Mouse (Mus musculus) embryonic fibroblast, embryonic 13.5 days (primary cell): ENCODE measurements around the gene 2810408A11Rik.

Source experiments
- CTCF ChIP-seq: IDR thresholded peaks from 2 replicates; pipeline ENCODE4 v1.5.1; 2011; ENCODE audit warnings: mild to moderate bottlenecking, control low read depth, low read length, moderate library complexity, borderline replicate concordance; ENCODE audit not compliant: insufficient read depth
- POLR2A ChIP-seq: IDR thresholded peaks from 2 replicates; pipeline ENCODE4 v1.6.1; 2011; ENCODE audit warnings: low read depth, mild to moderate bottlenecking, control low read depth, low read length, moderate library complexity

DNA sequence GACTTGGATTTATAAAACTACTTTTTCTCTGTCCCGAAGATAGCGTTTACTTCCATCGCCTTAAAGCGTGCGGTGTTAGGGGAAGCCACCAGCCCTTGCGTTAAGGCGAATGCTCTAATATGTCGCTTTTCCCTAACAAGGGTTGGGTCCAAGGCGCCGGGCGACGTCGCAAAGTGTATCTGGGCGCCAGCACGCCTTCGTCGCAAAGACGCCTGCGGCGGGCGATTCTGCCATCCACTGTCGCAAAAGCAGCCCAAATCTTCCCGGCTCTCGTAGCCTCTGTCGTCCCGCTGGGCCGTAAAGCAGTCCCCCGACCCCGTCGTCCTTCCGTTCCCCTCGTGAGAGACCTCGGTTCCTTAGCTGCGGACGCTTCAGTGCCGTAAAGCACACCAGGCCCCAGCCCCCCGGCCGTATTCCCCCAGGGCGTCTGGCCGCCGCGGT, 639 bp upstream of the 2810408A11Rik start:
- TF ChIP-seq POLR2A: peak; percentile 63
- TF ChIP-seq CTCF: no peak
